Mouse (Mus musculus) lung, embryonic 14.5 days (tissue): Measurements from ENCODE around the gene Amd2. TPM values are rescaled to one million over a fixed set of nuclear protein-coding genes. Genes with fewer than 3 reads are reported as not detected.

Experiments
- ATAC-seq: fragments of 200-750 bp; cut with Nextera tagmentation; 2 replicates; pipeline ENCODE4 v1.8.0; 2017; ENCODE audit warnings: mild to moderate bottlenecking, moderate TSS enrichment, moderate library complexity; ENCODE audit not compliant: insufficient read depth
- DNase-seq: peaks from one replicate; pipeline ENCODE4 v3.0.0-alpha.2; 2015
- H3K27ac ChIP-seq: fragments of 300-500 bp; sonication (generic); 2 replicates; pipeline ENCODE4 v1.5.1; 2014; ENCODE audit warnings: low read depth, mild to moderate bottlenecking, moderate library complexity
- H3K27me3 ChIP-seq: fragments of 300-500 bp; sonication (generic); 2 replicates; pipeline ENCODE4 v1.6.1; 2014; ENCODE audit warnings: low read length, control low read depth; ENCODE audit not compliant: insufficient read depth
- H3K36me3 ChIP-seq: fragments of 300-500 bp; sonication (generic); 2 replicates; pipeline ENCODE4 v1.6.1; 2014; ENCODE audit warnings: control low read depth; ENCODE audit not compliant: insufficient read depth
- H3K4me1 ChIP-seq: fragments of 300-500 bp; sonication (generic); 2 replicates; pipeline ENCODE4 v1.6.1; 2014; ENCODE audit warnings: antibody characterized with exemption, control low read depth; ENCODE audit not compliant: insufficient read depth
- H3K4me2 ChIP-seq: fragments of 300-500 bp; sonication (generic); 2 replicates; pipeline ENCODE4 v1.6.1; 2014; ENCODE audit warnings: mild to moderate bottlenecking
- H3K4me3 ChIP-seq: fragments of 300-500 bp; sonication (generic); 2 replicates; pipeline ENCODE4 v1.5.1; 2014; ENCODE audit warnings: low read depth, low read length
- H3K9ac ChIP-seq: fragments of 300-500 bp; sonication (generic); 2 replicates; pipeline ENCODE4 v1.6.1; 2014
- H3K9me3 ChIP-seq: fragments of 300-500 bp; sonication (generic); 2 replicates; pipeline ENCODE4 v1.6.1; 2016; ENCODE audit warnings: low read depth, low read length, control low read depth
- CTCF ChIP-seq: IDR thresholded peaks from 2 replicates; pipeline ENCODE4 v1.5.1; 2016; ENCODE audit warnings: antibody characterized with exemption, low read depth
- WGBS: fragments of 180-500 bp; shearing (Covaris S2); extraction: QIAGEN DNeasy Blood & Tissue Kit; methylation state at CpG from one replicate; pipeline ENCODE4 v1.1.7; 2014; 5-methylcytosine and 5-hydroxymethylcytosine counted together
- polyA plus RNA-seq: library from polyadenylated mRNA; unstranded; fragments of >200 nt; fragmentation: Nextera tagmentation; extraction: Ambion mirVana; gene quantifications from 2 replicates; pipeline ENCODE4 v1.2.1, GENCODE M21; 2014

Amd2 gene
- 3.6 and 4.6 TPM in 2 replicates for polyA plus RNA-seq

- Histone ChIP-seq H3K36me3 (no peaks in the 10 kb centered on the region), H3K4me2 (no peak within 1 kb of the TSS), H3K9me3 (no peaks in the 10 kb centered on the region), H3K4me3 (no peak within 1 kb of the TSS), H3K27ac (no peak within 1 kb of the TSS), H3K9ac (no peak within 1 kb of the TSS), H3K4me1 (no peaks in the 10 kb centered on the region), H3K27me3 (no peaks in the 10 kb centered on the region; the same call in 1 of the 2 replicates)
- ATAC-seq, result no peak
- no peak for DNase-seq
- no peak for TF ChIP-seq CTCF
- 93% methylated on average over 8 of the region's 8 CpGs for WGBS
Observed at GRCm38 (mm10) chr10:35711792-35712191, at the start of gene Amd2. Gene Amd2 (minus strand): TSS chr10:35711892.

GRCm38 (mm10) chr10:35761280-35761679 lies 49.6 kb upstream of the Amd2 start:
- no peak overlapping the region for H3K4me3 ChIP-seq
- no peak for DNase-seq
- TF ChIP-seq CTCF, result no peak
- no peaks in the 10 kb centered on the region for H3K36me3 ChIP-seq
- no peaks in the 10 kb centered on the region for H3K9me3 ChIP-seq
- H3K4me1 ChIP-seq, result no peaks in the 10 kb centered on the region
- no peak for ATAC-seq
- no peak overlapping the region for H3K27ac ChIP-seq
- H3K4me2 ChIP-seq, result no peak overlapping the region
- no peaks in the 10 kb centered on the region for H3K27me3 ChIP-seq
- 70% methylated on average over 3 of the region's 3 CpGs for WGBS
- H3K9ac ChIP-seq, result no peak overlapping the region

GRCm38 (mm10) chr10:35737639-35738038 lies 25.9 kb upstream of the Amd2 start:
- H3K9me3 ChIP-seq, result no peaks in the 10 kb centered on the region
- no peaks in the 10 kb centered on the region for H3K4me1 ChIP-seq
- no peaks in the 10 kb centered on the region for H3K27me3 ChIP-seq
- 88% methylated on average over 2 of the region's 2 CpGs for WGBS
- H3K4me3 ChIP-seq, result no peak overlapping the region
- DNase-seq (no peak), ATAC-seq (no peak)
- no peak for TF ChIP-seq CTCF
- no peak overlapping the region for H3K9ac ChIP-seq
- H3K36me3 ChIP-seq, result no peaks in the 10 kb centered on the region
- no peak overlapping the region for H3K4me2 ChIP-seq
- no peak overlapping the region for H3K27ac ChIP-seq

GRCm38 (mm10) chr10:35714266-35714665 lies 2.6 kb upstream of the Amd2 start:
- no peak overlapping the region for H3K27ac ChIP-seq
- DNase-seq, result peak; percentile 28
- no peak overlapping the region for H3K4me2 ChIP-seq
- no peaks in the 10 kb centered on the region; the same call in 1 of the 2 replicates for H3K27me3 ChIP-seq
- peak; percentile 87 for ATAC-seq
- H3K9me3 ChIP-seq, result no peaks in the 10 kb centered on the region
- no peak overlapping the region for H3K9ac ChIP-seq
- TF ChIP-seq CTCF, result no peak
- H3K36me3 ChIP-seq, result no peaks in the 10 kb centered on the region
- no peak overlapping the region for H3K4me3 ChIP-seq
- no peaks in the 10 kb centered on the region for H3K4me1 ChIP-seq
